Mouse (Mus musculus) B cell, adult 2 months (primary cell): ENCODE results near the gene Gm21858.
"Not testable (repeated sequence)": the region's sequence is repeated elsewhere in the genome, so short reads cannot be mapped to it uniquely, and the experiment has no call there.

ENCODE experiments used
- DNase-seq, 2 experiments: peaks; one replicate each; pipeline ENCODE4 v3.0.0; 2022

Gm21858 gene

GRCm38 (mm10) chrY:55731456-55731855, at the start of gene Gm21858:
Gene Gm21858 (plus strand): TSS chrY:55731756.
- DNase-seq: not testable (repeated sequence)
